Mouse (Mus musculus): ENCODE data around the gene Fbxl20.

Fbxl20 gene

GRCm38 (mm10) chr11:98088224-98088623 is 62.0 kb downstream of the Fbxl20 start:
- peak in 1 of 2 experiments; percentile 58 for DNase-seq (ENCODE audit: low spot score in 2 of 2)

- no peak for DNase-seq (ENCODE audit: low spot score in 2 of 2)
Measured at GRCm38 (mm10) chr11:98086574-98086973, 63.6 kb downstream of the Fbxl20 start.

DNA sequence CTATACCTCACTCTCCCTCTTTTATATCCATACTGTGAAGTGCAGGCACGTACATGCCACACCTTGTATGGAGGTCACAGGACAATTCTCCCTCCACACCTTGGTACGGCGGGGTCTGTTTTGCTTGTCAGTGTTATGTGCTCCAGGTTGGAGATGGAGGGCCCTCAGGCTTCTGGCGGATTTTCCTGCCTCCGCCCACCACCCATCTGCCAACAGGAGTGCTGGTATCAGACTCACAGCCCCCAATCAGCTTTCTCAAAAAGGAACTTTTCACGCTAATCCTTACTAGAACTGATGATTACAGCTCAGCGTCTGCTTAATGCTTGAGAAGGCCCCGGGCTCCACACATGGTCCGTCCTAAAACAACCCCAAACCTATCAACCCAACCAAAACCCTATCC is 64.1 kb downstream of the Fbxl20 start:
- no peak for DNase-seq (ENCODE audit: low spot score in 2 of 2)

GRCm38 (mm10) chr11:98082745-98083144 is 67.5 kb downstream of the Fbxl20 start:
- DNase-seq (ENCODE audit: low spot score in 2 of 2): no peak

DNA sequence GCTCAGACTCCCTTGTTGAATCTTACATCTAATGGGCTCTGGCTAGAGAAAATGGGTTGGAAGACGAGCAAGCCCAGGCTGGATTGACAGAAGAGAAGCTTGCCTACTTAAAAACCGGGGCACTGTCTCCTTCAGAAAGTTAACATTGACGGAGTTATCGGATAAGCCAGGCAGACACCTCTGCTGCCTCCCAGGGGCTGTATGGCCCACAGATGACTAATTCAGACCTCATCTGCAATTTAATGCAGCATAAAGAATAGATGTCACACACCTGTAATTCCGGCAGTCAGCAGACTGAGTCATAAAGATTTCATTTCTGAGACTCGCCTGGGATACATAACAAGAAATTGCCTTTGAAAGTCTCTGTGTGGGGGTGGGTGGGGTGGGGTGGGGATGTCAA is 69.8 kb downstream of the Fbxl20 start:
- no peak for DNase-seq (ENCODE audit: low spot score in 2 of 2)

DNA sequence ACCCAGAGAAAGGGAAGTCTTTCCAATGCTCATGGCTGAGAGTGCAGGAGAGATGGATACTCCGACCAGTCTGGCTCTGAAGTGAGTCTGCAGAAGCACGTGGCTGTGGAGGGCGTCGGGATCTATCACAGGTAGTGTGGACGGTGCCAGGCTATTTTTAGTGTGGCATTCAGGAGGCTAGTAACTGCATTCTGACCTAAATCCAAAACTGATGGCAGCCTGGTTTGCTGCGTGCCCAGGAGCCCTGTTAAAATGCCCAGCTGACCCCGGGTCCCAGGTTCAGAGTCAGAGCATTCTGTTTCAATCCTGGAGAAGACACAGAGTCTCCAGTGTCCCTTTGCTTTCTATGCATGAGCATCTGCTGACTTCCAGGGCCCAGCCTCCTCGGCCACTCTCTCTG is 73.1 kb downstream of the Fbxl20 start:
- DNase-seq (ENCODE audit: low spot score in 2 of 2): no peak

DNA sequence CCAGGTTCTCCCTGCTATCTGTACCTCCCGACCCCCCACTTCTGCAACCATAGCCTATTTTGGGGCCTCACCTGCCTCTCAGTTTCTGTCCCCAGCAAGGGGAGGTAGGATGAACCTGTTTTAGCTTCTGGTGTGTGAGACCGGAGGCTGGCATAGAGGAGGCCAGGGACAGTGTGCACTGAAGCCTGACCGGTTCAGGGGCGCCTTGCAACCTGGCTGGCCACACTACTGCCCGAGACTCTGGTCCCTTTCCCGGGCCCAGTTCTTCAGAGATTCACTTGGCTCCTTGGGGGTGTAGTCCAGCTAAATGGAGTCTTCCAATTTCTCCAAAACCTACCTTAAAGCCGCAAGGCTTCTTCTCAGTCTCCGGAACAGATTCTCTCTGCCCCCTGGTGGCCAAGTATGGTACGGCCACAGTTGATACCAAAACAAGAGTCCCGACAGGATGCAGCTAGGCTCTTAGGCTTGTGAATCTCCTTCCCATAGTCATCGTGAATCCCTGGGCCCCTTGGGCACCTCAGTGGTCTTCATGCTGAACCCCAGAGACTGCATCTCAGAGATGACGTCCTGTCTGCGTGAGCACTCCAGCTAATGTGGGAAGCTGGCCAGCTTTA is 74.9 kb downstream of the Fbxl20 start:
- peak; percentile 80 to 89 for DNase-seq (ENCODE audit: low spot score in 2 of 2)

DNA sequence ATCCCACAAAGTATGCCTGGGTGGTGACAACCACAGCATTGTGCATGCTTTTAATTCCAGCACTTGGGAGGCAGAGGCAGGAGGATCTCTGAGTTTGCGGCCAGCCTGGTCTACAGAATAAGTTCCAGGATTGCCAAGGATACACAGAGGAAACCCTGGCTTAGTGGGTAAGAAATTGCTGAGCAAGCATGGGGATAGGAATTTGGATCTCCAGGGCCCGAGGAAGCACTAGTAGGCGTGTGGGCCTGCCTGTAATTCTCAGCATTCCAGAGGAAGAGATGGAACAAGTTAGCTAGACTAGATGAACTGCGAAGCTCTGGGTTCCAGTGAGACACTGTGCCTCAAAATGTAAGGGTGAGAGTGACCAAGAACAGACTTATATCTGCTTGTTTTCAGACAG is 76.8 kb downstream of the Fbxl20 start:
- DNase-seq (ENCODE audit: low spot score in 2 of 2): no peak

DNA sequence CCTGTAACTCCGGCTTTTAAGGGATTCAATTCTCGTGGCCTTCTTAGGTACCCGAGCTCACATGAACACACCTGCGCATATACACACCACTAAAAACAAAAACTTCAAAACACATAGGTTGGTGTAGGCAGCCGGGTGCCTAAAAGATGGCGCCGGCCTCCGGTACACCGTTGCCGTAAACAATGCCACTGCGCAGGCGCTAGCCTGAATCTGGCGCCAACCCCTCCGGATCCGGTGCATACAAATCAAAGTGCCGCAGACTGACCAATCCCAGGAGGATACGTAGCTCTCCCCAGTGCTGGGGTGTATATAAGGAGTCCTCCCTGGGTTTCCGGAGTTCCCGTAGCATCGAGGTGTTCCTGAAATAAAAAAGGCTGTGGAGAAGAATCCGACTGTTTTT is 82.9 kb downstream of the Fbxl20 start:
- no peak for DNase-seq (ENCODE audit: low spot score in 2 of 2)

GRCm38 (mm10) chr11:98066201-98066600 is 84.0 kb downstream of the Fbxl20 start:
- no peak for DNase-seq (ENCODE audit: low spot score in 2 of 2)

DNA sequence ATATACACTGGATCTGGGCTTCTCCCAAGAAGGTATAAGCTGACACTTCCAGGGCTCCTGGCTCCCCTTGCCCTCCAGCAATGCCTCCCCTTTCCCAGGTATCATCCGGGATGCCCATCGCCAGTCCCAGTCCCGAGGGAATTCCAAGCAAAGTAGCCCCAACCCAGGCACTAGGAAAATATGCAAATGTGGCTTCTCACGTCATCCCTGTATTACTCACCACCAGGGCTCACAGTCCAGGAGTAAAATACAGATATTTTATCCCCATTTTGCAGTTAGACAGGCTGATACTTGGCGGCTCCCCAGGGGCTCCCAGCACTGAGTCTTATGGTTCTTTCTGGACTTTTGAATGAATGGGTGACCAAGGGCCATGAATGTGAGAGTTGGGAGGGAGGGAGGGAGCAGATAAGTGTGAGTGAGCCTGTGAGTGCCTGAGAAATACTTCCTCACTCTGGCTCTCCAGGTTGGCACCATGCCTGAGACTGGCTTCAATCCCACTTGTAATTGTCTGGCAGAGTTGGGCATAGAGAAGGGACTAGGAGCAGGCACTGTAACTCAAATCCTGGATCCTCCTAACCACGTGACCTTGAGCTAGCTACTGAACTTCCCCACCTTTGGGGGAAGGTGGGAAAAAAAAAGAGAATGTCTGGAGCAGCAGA is 88.2 kb downstream of the Fbxl20 start:
- no peak for DNase-seq (ENCODE audit: low spot score in 2 of 2)

DNA sequence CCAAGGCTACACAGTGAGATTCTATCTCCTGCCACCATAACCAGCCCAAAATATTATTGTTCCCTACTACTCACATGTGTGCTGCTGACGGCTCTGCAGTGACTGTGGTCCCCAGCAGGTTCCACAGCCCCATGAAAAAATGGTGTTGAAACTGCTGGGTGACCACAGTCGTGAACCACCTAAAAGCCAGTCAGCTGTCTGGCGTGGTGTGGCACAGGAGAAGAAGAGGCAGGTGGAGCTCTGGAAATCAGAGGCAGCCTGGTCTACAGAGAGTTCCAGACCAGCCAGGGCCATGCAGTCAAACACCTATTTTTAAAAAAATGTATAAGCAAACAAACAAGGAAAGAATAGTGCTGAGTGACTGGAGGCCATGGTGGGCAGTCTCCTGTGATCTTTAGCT is 88.8 kb downstream of the Fbxl20 start:
- DNase-seq (ENCODE audit: low spot score in 2 of 2): no peak

GRCm38 (mm10) chr11:98060104-98060692 is 90.0 kb downstream of the Fbxl20 start:
- DNase-seq (ENCODE audit: low spot score in 2 of 2): no peak

- DNase-seq (ENCODE audit: low spot score in 2 of 2): no peak
Measured at GRCm38 (mm10) chr11:98059662-98060061, 90.5 kb downstream of the Fbxl20 start.

- no peak for DNase-seq (ENCODE audit: low spot score in 2 of 2)
Measured at GRCm38 (mm10) chr11:98057998-98058397, 92.2 kb downstream of the Fbxl20 start.

DNA sequence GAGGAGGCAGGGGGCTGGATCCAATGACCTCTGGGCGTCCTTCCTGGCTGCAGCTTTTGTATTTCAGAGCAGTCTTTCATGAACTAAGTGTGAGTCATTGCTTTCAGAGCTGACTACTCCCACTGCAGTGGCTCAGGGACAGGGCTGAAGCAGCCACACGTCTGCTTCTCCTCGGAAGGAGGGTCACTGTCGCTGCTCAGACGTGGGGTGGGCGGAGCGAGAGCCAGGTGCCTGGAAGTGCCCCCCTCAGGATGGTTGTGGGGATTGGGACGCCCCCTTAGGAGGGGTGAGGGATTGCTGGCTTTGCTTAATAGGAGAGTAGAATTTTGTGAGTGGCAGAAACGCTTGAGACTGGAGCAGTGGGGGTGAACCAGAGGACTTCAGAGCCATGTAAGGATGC is 92.7 kb downstream of the Fbxl20 start:
- no peak for DNase-seq (ENCODE audit: low spot score in 2 of 2)

DNA sequence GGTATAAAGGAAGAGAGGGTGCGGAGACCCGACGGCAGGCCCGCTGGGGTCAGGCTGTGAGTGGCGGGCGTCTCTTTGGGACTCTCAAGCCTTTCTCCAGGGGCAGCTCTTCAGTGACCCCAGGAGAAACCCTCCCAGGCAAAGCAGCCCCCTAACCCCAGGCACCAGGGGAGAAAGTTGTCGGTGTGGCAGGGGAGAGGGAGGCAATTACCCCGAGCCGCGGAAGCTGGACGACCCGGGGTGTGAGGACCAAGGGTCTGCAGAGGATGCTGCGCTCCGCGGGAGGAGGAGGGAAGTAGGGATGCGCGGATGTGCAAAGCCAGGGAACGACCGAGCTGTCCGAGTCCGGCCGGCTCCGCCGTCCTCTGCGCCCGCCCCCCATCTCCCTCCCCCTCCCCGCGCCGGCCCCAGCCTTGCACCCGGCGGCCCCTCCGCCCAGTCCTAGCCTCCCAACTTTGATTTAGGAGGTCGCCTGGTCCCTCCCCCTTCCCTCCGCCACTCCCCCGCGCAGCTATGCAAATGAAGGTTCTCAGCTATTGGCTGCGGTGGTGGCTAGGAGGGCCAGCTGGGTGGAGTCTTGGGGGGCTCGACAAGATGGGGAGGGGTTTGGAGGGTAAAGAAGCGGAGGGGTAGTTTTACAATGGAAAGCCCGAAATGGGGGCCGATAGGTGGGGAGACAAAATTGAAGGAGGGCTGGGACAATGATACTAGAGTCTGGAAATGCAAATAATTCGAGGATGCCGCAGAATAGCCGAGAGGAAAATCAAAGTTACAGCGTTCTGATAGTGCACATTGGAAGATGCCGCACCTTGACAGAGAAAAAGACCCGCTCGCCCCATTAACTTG is 97.0 kb downstream of the Fbxl20 start, which contains the start of gene Stac2:
TSS of gene Stac2 (minus strand) at position 474 of the 846 bp plus-strand sequence.
- peak in 1 of 2 experiments; percentile 72 for DNase-seq (ENCODE audit: low spot score in 2 of 2)

DNA sequence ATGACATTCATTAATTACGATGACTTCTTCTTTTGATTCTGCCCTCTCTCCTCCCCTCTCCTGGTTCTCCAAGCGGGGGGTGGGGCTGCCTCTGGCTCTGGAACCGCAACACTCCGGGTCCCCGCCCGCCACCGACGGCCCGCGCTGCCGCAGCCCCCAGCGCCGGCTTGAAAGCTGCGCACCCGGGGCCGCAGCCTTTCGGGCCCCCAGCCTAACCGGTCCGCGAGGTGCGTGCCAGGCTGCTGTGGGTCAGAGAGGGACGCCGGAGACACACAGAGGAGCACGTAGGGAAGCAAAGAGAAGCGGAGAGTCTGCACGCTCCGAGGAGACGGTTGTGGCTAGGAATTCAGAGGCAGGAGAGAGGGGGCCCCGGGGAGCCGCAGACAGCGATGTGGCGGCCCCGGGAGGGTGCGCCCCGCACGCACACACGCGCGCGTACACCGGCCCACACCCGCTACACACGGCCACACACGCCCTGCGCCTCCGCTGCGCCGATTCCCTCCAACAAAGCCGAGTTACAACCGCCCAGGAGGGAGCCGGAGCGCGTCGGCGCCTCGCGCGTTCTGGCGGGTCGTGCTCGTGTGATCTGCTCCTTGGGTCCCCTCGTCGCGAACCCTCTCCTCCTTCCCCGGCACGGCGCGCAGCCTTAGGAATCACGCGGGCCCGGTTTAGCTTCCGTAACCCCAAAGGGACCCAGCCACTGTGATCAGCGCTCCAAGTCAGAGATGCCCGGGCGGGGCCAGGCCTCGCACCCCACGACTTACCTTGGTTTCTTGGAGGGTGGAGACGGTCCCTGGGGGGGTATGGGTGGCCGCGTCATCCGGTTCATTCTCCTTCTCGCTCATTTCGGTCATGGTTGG is 97.8 kb downstream of the Fbxl20 start:
- DNase-seq (ENCODE audit: low spot score in 2 of 2): peak; percentile 29 to 74

- no peak for DNase-seq (ENCODE audit: low spot score in 2 of 2)
Measured at GRCm38 (mm10) chr11:98051611-98052128, 98.5 kb downstream of the Fbxl20 start.

GRCm38 (mm10) chr11:98050940-98051339 is 99.3 kb downstream of the Fbxl20 start:
- DNase-seq (ENCODE audit: low spot score in 2 of 2): no peak

GRCm38 (mm10) chr11:98050520-98050815 is 99.7 kb downstream of the Fbxl20 start:
- no peak for DNase-seq (ENCODE audit: low spot score in 2 of 2)

Data from spleen, postnatal 10 days (tissue).